Mouse (Mus musculus): ENCODE results near the gene Xpr1. TPM values are rescaled to one million over a fixed set of nuclear protein-coding genes. Genes with fewer than 3 reads are reported as not detected.
"Not testable (repeated sequence)": the region's sequence is repeated elsewhere in the genome, so short reads cannot be mapped to it uniquely, and the experiment has no call there.

Xpr1 gene
- polyA plus RNA-seq, 1 experiment from 2014 or later = 92.5 TPM

DNA sequence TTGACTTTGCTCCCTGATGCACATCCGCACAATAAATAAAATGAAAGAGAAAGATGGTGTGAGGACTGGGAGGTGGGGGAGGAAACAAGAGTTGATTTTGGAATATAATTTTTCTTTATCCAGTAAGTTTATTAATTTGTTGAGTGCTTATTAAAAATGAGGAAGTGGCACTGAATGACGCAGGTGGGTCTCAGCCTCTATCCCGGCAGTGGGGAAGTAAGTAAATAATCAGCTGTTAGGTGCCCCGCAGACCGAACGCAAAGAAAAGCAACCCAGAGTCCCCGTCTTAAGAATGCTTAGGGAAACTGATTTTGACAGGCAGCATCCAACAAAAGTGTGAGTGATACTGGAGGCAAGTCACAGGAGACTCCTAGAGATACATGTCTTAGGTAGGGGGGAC lies 133.4 kb downstream of the Xpr1 start:
- no peaks in the 10 kb centered on the region for H3K27me3 ChIP-seq (replicated peaks; ENCODE audit: control insufficient read depth, insufficient read depth, low read length)
- no peak overlapping the region for H3K27ac ChIP-seq (ENCODE audit: low read length)
- no peaks in the 10 kb centered on the region for H3K9me3 ChIP-seq (ENCODE audit: control insufficient read depth, low read length)
- no peak for ATAC-seq
- peaks cover 26% of the 10 kb centered on the region for H3K36me3 ChIP-seq (ENCODE audit: control insufficient read depth, insufficient read depth)
- 94% methylated on average over 7 of the region's 7 CpGs for WGBS
- H3K4me3 ChIP-seq (replicated peaks; ENCODE audit: low read length) = no peak overlapping the region
- no peak overlapping the region for H3K9ac ChIP-seq (replicated peaks; ENCODE audit: low read depth, low read length)
- H3K4me1 ChIP-seq (replicated peaks; ENCODE audit: control insufficient read depth, insufficient read depth, low read length) = no peaks in the 10 kb centered on the region
- H3K4me2 ChIP-seq (ENCODE audit: low read length) = no peak overlapping the region

DNA sequence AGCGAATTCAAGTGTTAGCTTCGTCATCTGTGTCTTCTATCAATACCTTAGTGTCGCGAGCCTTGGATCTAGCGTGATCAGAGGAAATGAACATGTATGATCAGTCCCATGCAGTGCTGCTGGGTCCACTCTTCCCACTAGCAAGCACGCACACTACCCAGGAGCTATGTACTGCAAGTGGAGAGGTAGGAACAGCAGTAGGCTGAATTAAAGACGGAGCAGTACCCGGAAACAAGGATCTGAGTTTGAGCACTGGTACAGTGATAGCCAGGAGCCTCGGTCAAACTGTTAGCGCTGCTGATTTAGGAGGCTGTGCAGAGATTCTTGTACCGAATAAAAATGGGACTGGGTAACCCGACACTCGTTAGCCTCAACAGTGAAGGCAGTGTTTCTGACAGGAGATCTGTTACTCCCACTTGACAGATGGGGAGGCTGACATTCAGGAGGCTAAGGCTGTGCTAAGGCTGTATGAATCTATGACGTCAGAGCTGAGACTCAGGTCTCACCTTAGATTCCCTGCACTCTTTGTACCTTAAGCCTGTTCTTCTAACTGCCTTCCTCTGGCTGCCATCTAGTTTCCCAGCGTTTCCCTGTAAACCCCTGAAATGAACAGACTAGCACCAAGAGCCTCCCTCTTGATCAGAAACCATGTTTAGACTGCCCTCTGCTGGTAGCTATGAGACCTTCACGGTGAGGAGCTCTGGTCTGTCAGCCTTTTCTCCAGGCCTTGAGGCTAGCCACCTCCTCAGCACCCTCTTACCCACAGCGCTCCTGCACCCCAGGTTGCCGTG lies 136.0 kb downstream of the Xpr1 start:
- Histone ChIP-seq H3K36me3 (ENCODE audit: control insufficient read depth, insufficient read depth) (peaks cover 10% of the 10 kb centered on the region), H3K27ac (ENCODE audit: low read length) (no peak overlapping the region), H3K9ac (replicated peaks; ENCODE audit: low read depth, low read length) (no peak overlapping the region), H3K27me3 (replicated peaks; ENCODE audit: control insufficient read depth, insufficient read depth, low read length) (no peaks in the 10 kb centered on the region), H3K4me3 (replicated peaks; ENCODE audit: low read length) (no peak overlapping the region), H3K4me2 (ENCODE audit: low read length) (no peak overlapping the region), H3K9me3 (ENCODE audit: control insufficient read depth, low read length) (no peaks in the 10 kb centered on the region), H3K4me1 (replicated peaks; ENCODE audit: control insufficient read depth, insufficient read depth, low read length) (no peaks in the 10 kb centered on the region)
- WGBS = 53% methylated on average over 18 of the region's 18 CpGs
- ATAC-seq = peak; percentile 90

DNA sequence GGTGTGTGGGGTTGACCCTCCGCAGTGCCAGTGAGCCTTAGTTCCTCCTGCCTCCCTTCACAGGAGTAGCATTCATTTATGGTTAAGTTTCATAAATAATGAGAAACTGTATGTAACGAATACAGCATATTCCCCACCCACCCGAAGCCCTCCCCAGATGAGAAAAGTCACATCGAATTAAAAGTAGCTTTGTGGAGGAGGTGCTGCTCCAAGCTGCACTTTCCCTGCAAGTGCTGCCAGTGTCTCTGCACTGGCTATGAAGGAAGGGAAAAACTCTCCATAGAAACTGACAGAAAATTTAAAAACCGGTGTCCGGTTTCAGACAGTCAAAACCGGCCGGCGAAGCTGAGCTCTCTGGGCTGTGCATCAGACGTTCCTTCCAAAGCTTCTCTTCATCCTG lies 136.9 kb downstream of the Xpr1 start:
- no peaks in the 10 kb centered on the region for H3K4me1 ChIP-seq (replicated peaks; ENCODE audit: control insufficient read depth, insufficient read depth, low read length)
- no peak for ATAC-seq
- 82% methylated on average over 10 of the region's 10 CpGs for WGBS
- H3K4me2 ChIP-seq (ENCODE audit: low read length) = no peak overlapping the region
- no peak overlapping the region for H3K9ac ChIP-seq (replicated peaks; ENCODE audit: low read depth, low read length)
- H3K27me3 ChIP-seq (replicated peaks; ENCODE audit: control insufficient read depth, insufficient read depth, low read length) = no peaks in the 10 kb centered on the region
- no peaks in the 10 kb centered on the region for H3K9me3 ChIP-seq (ENCODE audit: control insufficient read depth, low read length)
- H3K4me3 ChIP-seq (replicated peaks; ENCODE audit: low read length) = no peak overlapping the region
- peaks cover 7% of the 10 kb centered on the region; the same call in 1 of the 2 replicates for H3K36me3 ChIP-seq (ENCODE audit: control insufficient read depth, insufficient read depth)
- H3K27ac ChIP-seq (ENCODE audit: low read length) = no peak overlapping the region

DNA sequence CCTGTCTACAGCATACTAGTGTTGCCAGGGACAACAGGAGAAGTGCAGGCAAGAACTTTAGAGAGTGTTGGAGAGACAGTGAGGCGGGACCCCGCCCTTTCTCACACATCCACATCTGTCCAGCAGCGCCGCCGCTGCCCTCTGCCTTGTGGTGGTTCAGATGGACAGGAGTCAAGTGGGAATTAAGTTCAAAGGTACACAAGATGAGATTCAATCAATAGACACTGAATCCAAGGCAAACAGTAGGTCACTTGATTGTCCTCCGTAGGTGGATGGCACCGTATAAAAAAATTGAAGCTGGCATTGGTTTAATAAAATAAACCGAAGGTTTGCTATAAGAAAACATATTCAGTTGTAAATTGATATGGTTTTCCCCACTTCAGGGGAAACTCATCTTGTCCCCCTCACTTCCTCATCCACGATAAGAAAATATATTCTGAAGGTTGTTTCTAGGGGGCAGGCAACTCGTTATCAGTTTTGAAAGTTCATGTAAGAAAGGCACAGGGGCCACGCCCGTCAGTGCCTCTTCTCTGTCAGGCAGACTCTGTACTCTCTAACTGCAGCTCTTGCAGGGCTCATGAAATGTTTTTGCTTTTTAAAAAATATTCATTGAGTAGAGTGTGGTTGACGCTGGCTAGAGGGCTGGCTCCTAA lies 140.7 kb downstream of the Xpr1 start:
- Histone ChIP-seq H3K36me3 (ENCODE audit: control insufficient read depth, insufficient read depth) (peaks cover 3% of the 10 kb centered on the region; the same call in 1 of the 2 replicates), H3K4me3 (replicated peaks; ENCODE audit: low read length) (no peak overlapping the region), H3K27ac (ENCODE audit: low read length) (no peak overlapping the region), H3K9me3 (ENCODE audit: control insufficient read depth, low read length) (no peaks in the 10 kb centered on the region), H3K4me1 (replicated peaks; ENCODE audit: control insufficient read depth, insufficient read depth, low read length) (no peaks in the 10 kb centered on the region), H3K9ac (replicated peaks; ENCODE audit: low read depth, low read length) (no peak overlapping the region), H3K27me3 (replicated peaks; ENCODE audit: control insufficient read depth, insufficient read depth, low read length) (no peaks in the 10 kb centered on the region), H3K4me2 (ENCODE audit: low read length) (no peak overlapping the region)
- no peak for ATAC-seq
- WGBS = 84% methylated on average over 13 of the region's 13 CpGs

DNA sequence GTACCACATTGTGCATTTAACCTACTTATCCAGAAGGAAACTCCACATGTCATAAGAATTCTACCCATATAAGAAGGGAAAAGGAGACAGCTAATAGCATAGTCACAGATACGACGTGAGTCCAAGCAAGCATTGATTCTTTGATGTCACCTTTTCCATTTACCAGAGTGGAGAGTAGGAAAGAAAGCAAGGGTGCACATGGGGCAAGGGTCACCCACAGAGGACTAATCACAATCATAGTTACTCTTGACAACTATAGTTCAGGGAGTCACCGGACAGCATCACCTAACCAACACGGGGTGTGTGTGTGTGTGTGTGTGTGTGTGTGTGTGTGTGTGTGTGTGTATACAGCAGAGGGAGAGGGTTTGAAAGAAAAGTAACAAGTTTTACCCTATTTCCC lies 141.4 kb downstream of the Xpr1 start:
- no peak overlapping the region for H3K27ac ChIP-seq (ENCODE audit: low read length)
- no peak overlapping the region for H3K4me2 ChIP-seq (ENCODE audit: low read length)
- WGBS = 83% methylated on average over 4 of the region's 4 CpGs
- no peak for ATAC-seq
- H3K9me3 ChIP-seq (ENCODE audit: control insufficient read depth, low read length) = no peaks in the 10 kb centered on the region
- no peak overlapping the region for H3K4me3 ChIP-seq (replicated peaks; ENCODE audit: low read length)
- H3K9ac ChIP-seq (replicated peaks; ENCODE audit: low read depth, low read length) = no peak overlapping the region
- H3K27me3 ChIP-seq (replicated peaks; ENCODE audit: control insufficient read depth, insufficient read depth, low read length) = no peaks in the 10 kb centered on the region
- no peaks in the 10 kb centered on the region for H3K4me1 ChIP-seq (replicated peaks; ENCODE audit: control insufficient read depth, insufficient read depth, low read length)
- H3K36me3 ChIP-seq (ENCODE audit: control insufficient read depth, insufficient read depth) = peaks cover 3% of the 10 kb centered on the region; the same call in 1 of the 2 replicates

DNA sequence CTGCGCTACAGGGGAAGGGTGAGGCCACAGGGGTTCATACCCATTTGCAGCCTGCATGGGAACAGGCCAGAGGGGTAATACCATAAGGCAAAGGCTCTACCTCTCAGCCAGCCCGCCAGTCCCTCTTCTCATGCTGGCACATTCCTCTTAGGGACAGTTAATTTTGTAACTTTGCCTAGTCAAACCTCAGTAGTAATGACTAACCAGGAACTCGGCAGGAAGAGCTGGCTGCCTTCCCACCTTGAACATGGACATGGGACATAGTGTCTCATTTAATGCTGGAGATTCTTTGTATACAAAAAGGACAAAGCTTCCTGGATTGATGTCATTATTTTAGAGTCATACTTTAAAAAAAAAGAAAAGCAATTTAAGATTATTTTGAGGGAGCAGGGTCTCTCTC lies 142.2 kb downstream of the Xpr1 start:
- ATAC-seq = no peak
- no peaks in the 10 kb centered on the region for H3K4me1 ChIP-seq (replicated peaks; ENCODE audit: control insufficient read depth, insufficient read depth, low read length)
- WGBS = 83% methylated on average over 3 of the region's 3 CpGs
- no peak overlapping the region for H3K9ac ChIP-seq (replicated peaks; ENCODE audit: low read depth, low read length)
- H3K4me3 ChIP-seq (replicated peaks; ENCODE audit: low read length) = no peak overlapping the region
- no peak overlapping the region for H3K4me2 ChIP-seq (ENCODE audit: low read length)
- H3K9me3 ChIP-seq (ENCODE audit: control insufficient read depth, low read length) = no peaks in the 10 kb centered on the region
- no peak overlapping the region for H3K27ac ChIP-seq (ENCODE audit: low read length)
- H3K27me3 ChIP-seq (replicated peaks; ENCODE audit: control insufficient read depth, insufficient read depth, low read length) = no peaks in the 10 kb centered on the region
- peaks cover 2% of the 10 kb centered on the region; the same call in 1 of the 2 replicates for H3K36me3 ChIP-seq (ENCODE audit: control insufficient read depth, insufficient read depth)

DNA sequence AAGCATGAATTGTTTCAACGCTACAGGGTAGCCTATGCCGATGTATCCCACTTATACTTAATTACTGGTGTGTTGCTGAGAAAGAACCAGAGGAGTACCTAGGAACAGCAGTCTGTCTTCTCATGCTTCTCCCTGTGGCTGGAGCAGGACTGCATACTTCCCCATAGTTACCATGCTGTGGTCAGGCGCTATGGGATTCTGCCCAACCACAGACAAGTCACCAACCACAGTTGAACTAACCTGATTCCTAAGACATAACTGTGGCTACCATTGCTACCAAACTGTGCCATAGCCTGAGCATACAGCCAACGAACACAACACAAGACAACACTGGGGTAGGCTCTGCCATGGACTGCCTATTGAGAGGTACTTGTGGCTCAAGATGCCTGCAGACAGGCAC lies 144.3 kb downstream of the Xpr1 start:
- H3K9ac ChIP-seq (replicated peaks; ENCODE audit: low read depth, low read length) = no peak overlapping the region
- H3K27me3 ChIP-seq (replicated peaks; ENCODE audit: control insufficient read depth, insufficient read depth, low read length) = no peaks in the 10 kb centered on the region
- no peaks in the 10 kb centered on the region for H3K9me3 ChIP-seq (ENCODE audit: control insufficient read depth, low read length)
- WGBS = 94% methylated on average over 4 of the region's 4 CpGs
- no peak overlapping the region for H3K4me3 ChIP-seq (replicated peaks; ENCODE audit: low read length)
- no peak for ATAC-seq
- H3K4me1 ChIP-seq (replicated peaks; ENCODE audit: control insufficient read depth, insufficient read depth, low read length) = no peaks in the 10 kb centered on the region
- no peak overlapping the region for H3K27ac ChIP-seq (ENCODE audit: low read length)
- no peak overlapping the region for H3K4me2 ChIP-seq (ENCODE audit: low read length)
- no peaks in the 10 kb centered on the region for H3K36me3 ChIP-seq (ENCODE audit: control insufficient read depth, insufficient read depth)

DNA sequence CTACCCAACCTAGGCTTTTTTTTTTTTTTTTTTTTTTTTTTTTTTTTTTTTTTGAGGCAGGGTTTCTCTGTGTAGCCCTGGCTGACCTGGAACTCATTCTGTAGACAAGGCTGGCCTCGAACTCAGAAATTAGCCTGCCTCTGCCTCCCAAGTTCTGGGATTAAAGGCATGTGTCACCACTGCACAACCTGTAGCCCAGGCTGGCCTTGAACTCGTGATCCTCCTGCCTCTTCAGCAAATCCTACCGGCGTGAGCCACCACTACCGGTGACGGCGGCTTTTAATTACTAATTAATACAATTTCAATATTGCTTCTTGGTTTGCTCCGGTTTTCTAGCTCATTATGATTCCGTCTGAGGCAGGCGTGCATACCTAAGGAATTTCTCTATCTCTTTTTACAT lies 154.7 kb downstream of the Xpr1 start:
- not testable (repeated sequence) for H3K36me3 ChIP-seq (ENCODE audit: control insufficient read depth, insufficient read depth); H3K9ac ChIP-seq (replicated peaks; ENCODE audit: low read depth, low read length)
- 95% methylated on average over 10 of the region's 10 CpGs for WGBS

DNA sequence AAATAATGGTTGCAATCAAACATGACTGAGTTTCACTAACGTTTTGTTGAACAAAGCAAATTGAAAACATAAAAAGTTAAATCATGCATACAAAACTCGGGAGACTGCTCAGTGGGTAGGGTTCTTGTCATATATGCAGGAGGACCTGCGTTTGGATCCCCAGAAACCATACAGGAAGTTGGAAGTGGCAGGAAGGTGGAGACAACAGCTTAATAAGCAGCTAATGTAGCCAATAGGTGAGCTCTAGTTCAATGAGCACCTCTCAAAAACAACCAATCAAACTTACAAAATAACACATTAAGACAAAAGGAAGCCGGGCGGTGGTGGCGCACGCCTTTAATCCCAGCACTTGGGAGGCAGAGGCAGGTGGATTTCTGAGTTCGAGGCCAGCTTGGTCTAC lies 162.9 kb downstream of the Xpr1 start:
- 80% methylated on average over 7 of the region's 8 CpGs for WGBS
- Histone ChIP-seq H3K4me1 (replicated peaks; ENCODE audit: control insufficient read depth, insufficient read depth, low read length) (peaks cover 2% of the 10 kb centered on the region), H3K27ac (ENCODE audit: low read length) (no peak overlapping the region), H3K4me3 (replicated peaks; ENCODE audit: low read length) (no peak overlapping the region), H3K9ac (replicated peaks; ENCODE audit: low read depth, low read length) (no peak overlapping the region), H3K9me3 (ENCODE audit: control insufficient read depth, low read length) (no peaks in the 10 kb centered on the region), H3K36me3 (ENCODE audit: control insufficient read depth, insufficient read depth) (no peaks in the 10 kb centered on the region), H3K4me2 (ENCODE audit: low read length) (no peak overlapping the region), H3K27me3 (replicated peaks; ENCODE audit: control insufficient read depth, insufficient read depth, low read length) (no peaks in the 10 kb centered on the region)
- no peak for ATAC-seq

More for the DNA sequence above, 154.7 kb downstream of the Xpr1 start:
- ATAC-seq; H3K9me3 ChIP-seq (ENCODE audit: control insufficient read depth, low read length); H3K4me1 ChIP-seq (replicated peaks; ENCODE audit: control insufficient read depth, insufficient read depth, low read length); H3K4me3 ChIP-seq (replicated peaks; ENCODE audit: low read length); H3K27ac ChIP-seq (ENCODE audit: low read length); H3K27me3 ChIP-seq (replicated peaks; ENCODE audit: control insufficient read depth, insufficient read depth, low read length); H3K4me2 ChIP-seq (ENCODE audit: low read length): not testable (repeated sequence)

All from forebrain, embryonic 16.5 days (tissue).